Mouse (Mus musculus): ENCODE results near the gene Coq8b. TPM values are rescaled to one million over a fixed set of nuclear protein-coding genes. Genes with fewer than 3 reads are reported as not detected.
A peak's percentile ranks its signal among the peaks of the same experiment; 100 is the strongest.

Coq8b gene
- polyA plus RNA-seq (2015; fragmentation: Nextera tagmentation; extraction: Ambion mirVana), result 20.8 and 22.0 TPM in 2 replicates

DNA sequence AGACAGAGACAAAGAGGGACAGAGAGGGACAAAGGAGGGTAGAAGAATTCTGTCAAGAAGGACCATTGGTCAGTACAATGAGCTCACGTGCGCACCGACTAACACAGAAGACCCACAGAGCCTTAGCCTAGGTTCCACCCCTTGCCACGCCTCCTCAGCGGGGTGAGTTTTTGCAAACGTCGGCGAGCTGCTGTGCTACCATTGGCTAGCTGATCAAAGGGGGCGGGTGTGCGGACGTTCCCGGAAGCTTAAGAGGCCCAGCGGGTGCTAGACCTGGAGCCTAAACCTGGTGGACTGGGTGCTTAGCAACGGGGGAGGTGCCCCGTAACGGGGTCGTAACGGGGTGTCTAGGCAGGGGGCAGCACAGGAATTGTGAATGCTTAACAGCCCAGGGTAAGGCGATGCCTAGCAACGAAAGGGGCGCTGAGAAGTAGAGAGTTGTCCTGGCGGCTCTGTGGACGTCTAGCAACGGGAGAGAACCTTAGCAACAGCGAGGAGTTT is at the start of gene Coq8b:
TSS of gene Coq8b (plus strand) at position 243 of the 501 bp plus-strand sequence.
- peak within 1 kb of the TSS; percentile 59 for H3K9ac ChIP-seq (ENCODE audit: low read depth, low read length)
- DNase-seq (ENCODE audit: low spot score) (peak; percentile 98), ATAC-seq (replicated peaks; ENCODE audit: low FRiP score, low read depth) (peak; percentile 93)
- H3K27me3 ChIP-seq (ENCODE audit: insufficient read depth, low read length), result no peaks in the 10 kb centered on the region
- no peaks in the 10 kb centered on the region for H3K9me3 ChIP-seq (replicated peaks; ENCODE audit: low read length)
- WGBS, result under 1% methylated on average over 25 of the region's 25 CpGs
- peaks cover 3% of the 10 kb centered on the region; the same call in 1 of the 2 replicates for H3K4me1 ChIP-seq (replicated peaks; ENCODE audit: insufficient read depth, low read length)
- H3K27ac ChIP-seq, result peak within 1 kb of the TSS; percentile 79
- TF ChIP-seq CTCF (IDR thresholded peaks at IDR 0.05; ENCODE audit: low read depth), result peak; percentile 49
- H3K4me2 ChIP-seq (ENCODE audit: low read length), result peak within 1 kb of the TSS; percentile 69
- peaks cover 4% of the 10 kb centered on the region; the same call in 1 of the 2 replicates for H3K36me3 ChIP-seq (ENCODE audit: insufficient read depth, low read length)
- H3K4me3 ChIP-seq (replicated peaks; ENCODE audit: low read depth, low read length), result peak within 1 kb of the TSS; percentile 55

- WGBS, result 70% methylated on average over 3 of the region's 3 CpGs
- Histone ChIP-seq H3K4me2 (ENCODE audit: low read length) (no peak overlapping the region), H3K9ac (ENCODE audit: low read depth, low read length) (no peak overlapping the region), H3K27me3 (ENCODE audit: insufficient read depth, low read length) (no peaks in the 10 kb centered on the region), H3K4me1 (replicated peaks; ENCODE audit: insufficient read depth, low read length) (no peaks in the 10 kb centered on the region), H3K4me3 (replicated peaks; ENCODE audit: low read depth, low read length) (no peak overlapping the region), H3K36me3 (ENCODE audit: insufficient read depth, low read length) (peaks cover 38% of the 10 kb centered on the region), H3K27ac (no peak overlapping the region), H3K9me3 (replicated peaks; ENCODE audit: low read length) (no peaks in the 10 kb centered on the region)
- no peak for ATAC-seq (replicated peaks; ENCODE audit: low FRiP score, low read depth)
- peak; percentile 78 for TF ChIP-seq CTCF (IDR thresholded peaks at IDR 0.05; ENCODE audit: low read depth)
- no peak for DNase-seq (ENCODE audit: low spot score)
Measured at GRCm38 (mm10) chr7:27184964-27185363, 47.9 kb upstream of the Coq8b start.

GRCm38 (mm10) chr7:27185986-27186385 is 46.8 kb upstream of the Coq8b start:
- no peak overlapping the region for H3K4me2 ChIP-seq (ENCODE audit: low read length)
- no peaks in the 10 kb centered on the region for H3K4me1 ChIP-seq (replicated peaks; ENCODE audit: insufficient read depth, low read length)
- H3K27ac ChIP-seq, result no peak overlapping the region
- no peaks in the 10 kb centered on the region for H3K9me3 ChIP-seq (replicated peaks; ENCODE audit: low read length)
- H3K27me3 ChIP-seq (ENCODE audit: insufficient read depth, low read length), result no peaks in the 10 kb centered on the region
- peaks cover 49% of the 10 kb centered on the region for H3K36me3 ChIP-seq (ENCODE audit: insufficient read depth, low read length)
- no peak overlapping the region for H3K4me3 ChIP-seq (replicated peaks; ENCODE audit: low read depth, low read length)
- ATAC-seq (replicated peaks; ENCODE audit: low FRiP score, low read depth) (peak; percentile 23; the same call in 1 of the 2 replicates), DNase-seq (ENCODE audit: low spot score) (no peak)
- 89% methylated on average over 5 of the region's 5 CpGs for WGBS
- no peak overlapping the region for H3K9ac ChIP-seq (ENCODE audit: low read depth, low read length)
- TF ChIP-seq CTCF (IDR thresholded peaks at IDR 0.05; ENCODE audit: low read depth), result no peak

DNA sequence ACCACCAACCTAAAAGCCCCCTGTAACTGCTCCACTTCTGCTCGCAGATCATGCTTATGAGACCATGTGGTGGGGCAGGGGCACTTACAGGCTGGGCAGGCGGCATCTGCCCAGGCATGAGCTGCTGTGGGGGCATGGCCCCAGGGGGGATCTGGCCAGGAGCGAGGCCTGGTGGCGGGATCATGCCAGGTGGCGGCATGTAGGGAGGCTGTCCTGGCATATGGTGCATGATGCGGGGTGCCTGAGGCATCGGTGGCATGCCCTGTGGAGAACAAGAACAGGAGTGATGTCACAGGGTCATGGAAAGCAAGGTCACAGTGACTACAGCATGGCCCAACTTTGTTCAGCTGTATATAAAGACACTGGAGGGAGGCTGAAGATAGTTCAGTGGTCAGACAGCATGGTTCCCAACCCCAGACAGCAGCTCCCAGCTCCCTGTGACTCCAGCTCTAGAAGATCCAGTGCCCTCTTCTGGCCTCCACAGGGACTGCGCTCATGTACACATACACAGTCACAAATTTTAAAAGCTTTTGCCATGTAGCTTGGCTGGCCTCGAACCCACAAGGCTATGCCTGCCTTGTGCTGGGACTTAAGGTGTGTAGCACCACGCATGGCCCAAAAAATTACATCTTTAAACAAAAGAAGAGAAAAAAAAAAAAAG is 43.4 kb upstream of the Coq8b start:
- no peaks in the 10 kb centered on the region for H3K9me3 ChIP-seq (replicated peaks; ENCODE audit: low read length)
- no peak overlapping the region for H3K9ac ChIP-seq (ENCODE audit: low read depth, low read length)
- H3K4me1 ChIP-seq (replicated peaks; ENCODE audit: insufficient read depth, low read length), result peaks cover under 1% of the 10 kb centered on the region; the same call in 1 of the 2 replicates
- DNase-seq (ENCODE audit: low spot score), result no peak
- no peak overlapping the region for H3K27ac ChIP-seq
- 95% methylated on average over 10 of the region's 10 CpGs for WGBS
- peak; percentile 45; the same call in 1 of the 2 replicates for TF ChIP-seq CTCF (IDR thresholded peaks at IDR 0.05; ENCODE audit: low read depth)
- H3K4me3 ChIP-seq (replicated peaks; ENCODE audit: low read depth, low read length), result no peak overlapping the region
- ATAC-seq (replicated peaks; ENCODE audit: low FRiP score, low read depth), result no peak
- peaks cover 75% of the 10 kb centered on the region for H3K36me3 ChIP-seq (ENCODE audit: insufficient read depth, low read length)
- no peak overlapping the region for H3K4me2 ChIP-seq (ENCODE audit: low read length)
- H3K27me3 ChIP-seq (ENCODE audit: insufficient read depth, low read length), result no peaks in the 10 kb centered on the region

DNA sequence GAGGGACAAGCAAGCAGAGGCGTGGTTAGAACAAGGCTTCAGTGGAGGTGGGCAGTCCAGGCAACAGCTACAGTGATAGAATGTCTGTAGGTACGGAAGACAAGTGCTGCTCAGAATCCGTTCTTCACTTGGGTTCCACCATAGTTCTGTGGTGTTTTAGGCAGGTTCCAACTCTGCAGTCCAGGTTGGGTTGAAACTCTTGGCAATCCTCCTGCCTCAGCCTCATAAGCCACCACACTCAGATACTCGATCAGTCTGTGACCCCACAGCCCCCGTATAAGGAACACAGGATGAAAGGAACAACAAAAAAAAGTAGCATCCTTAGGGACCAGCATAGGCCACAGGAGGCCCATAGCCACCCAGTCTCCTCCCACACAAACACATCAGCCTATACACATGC is 40.4 kb upstream of the Coq8b start:
- no peaks in the 10 kb centered on the region for H3K27me3 ChIP-seq (ENCODE audit: insufficient read depth, low read length)
- 92% methylated on average over 5 of the region's 5 CpGs for WGBS
- H3K4me3 ChIP-seq (replicated peaks; ENCODE audit: low read depth, low read length), result no peak overlapping the region
- H3K9me3 ChIP-seq (replicated peaks; ENCODE audit: low read length), result no peaks in the 10 kb centered on the region
- ATAC-seq (replicated peaks; ENCODE audit: low FRiP score, low read depth) (no peak), DNase-seq (ENCODE audit: low spot score) (no peak)
- H3K27ac ChIP-seq, result no peak overlapping the region
- H3K9ac ChIP-seq (ENCODE audit: low read depth, low read length), result no peak overlapping the region
- H3K36me3 ChIP-seq (ENCODE audit: insufficient read depth, low read length), result peaks cover 54% of the 10 kb centered on the region
- TF ChIP-seq CTCF (IDR thresholded peaks at IDR 0.05; ENCODE audit: low read depth), result no peak
- no peak overlapping the region for H3K4me2 ChIP-seq (ENCODE audit: low read length)
- H3K4me1 ChIP-seq (replicated peaks; ENCODE audit: insufficient read depth, low read length), result peaks cover 7% of the 10 kb centered on the region

DNA sequence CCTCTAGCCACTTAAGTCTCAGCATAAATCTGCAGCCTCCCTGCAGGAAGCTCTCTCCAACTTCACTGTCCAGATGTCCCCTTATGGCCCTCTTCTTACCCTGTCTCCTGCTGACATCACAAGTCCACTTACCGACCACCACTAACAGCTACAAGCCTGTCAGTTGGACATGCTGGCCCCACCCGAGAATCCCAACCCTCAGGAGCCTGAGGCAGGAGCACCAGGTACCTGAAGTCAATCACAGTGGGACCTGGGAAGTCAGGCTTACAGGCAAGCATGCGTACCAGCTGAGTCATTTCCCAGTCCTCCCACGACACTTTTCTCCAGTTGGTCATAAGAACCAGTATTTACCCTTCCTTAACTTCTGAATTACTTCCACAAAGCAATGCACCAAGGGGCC is 39.1 kb upstream of the Coq8b start:
- Histone ChIP-seq H3K36me3 (ENCODE audit: insufficient read depth, low read length) (peaks cover 48% of the 10 kb centered on the region), H3K9ac (ENCODE audit: low read depth, low read length) (no peak overlapping the region), H3K9me3 (replicated peaks; ENCODE audit: low read length) (no peaks in the 10 kb centered on the region), H3K27me3 (ENCODE audit: insufficient read depth, low read length) (no peaks in the 10 kb centered on the region), H3K4me1 (replicated peaks; ENCODE audit: insufficient read depth, low read length) (peaks cover 7% of the 10 kb centered on the region), H3K4me3 (replicated peaks; ENCODE audit: low read depth, low read length) (no peak overlapping the region), H3K4me2 (ENCODE audit: low read length) (no peak overlapping the region), H3K27ac (no peak overlapping the region)
- no peak for ATAC-seq (replicated peaks; ENCODE audit: low FRiP score, low read depth)
- no peak for TF ChIP-seq CTCF (IDR thresholded peaks at IDR 0.05; ENCODE audit: low read depth)
- DNase-seq (ENCODE audit: low spot score), result no peak
- WGBS, result 72% methylated on average over 4 of the region's 4 CpGs

Measured in kidney, postnatal 0 days (tissue).